Mouse (Mus musculus) cerebellum, adult 2 months (tissue): ENCODE results near the gene Rc3h2.
A peak's percentile ranks its signal among the peaks of the same experiment; 100 is the strongest.

ENCODE experiments used
- CTCF ChIP-seq: fragments of 200-500 bp; IDR thresholded peaks from 2 replicates; pipeline ENCODE4 v1.5.1; 2011; ENCODE audit warnings: low read depth, mild to moderate bottlenecking, control low read depth, low read length, moderate library complexity, borderline replicate concordance; ENCODE audit not compliant: insufficient read depth
- POLR2A ChIP-seq: fragments of 200-500 bp; IDR thresholded peaks from 2 replicates; pipeline ENCODE4 v1.6.1; 2011; ENCODE audit warnings: low read length, control low read depth, borderline replicate concordance; ENCODE audit not compliant: insufficient read depth

DNA sequence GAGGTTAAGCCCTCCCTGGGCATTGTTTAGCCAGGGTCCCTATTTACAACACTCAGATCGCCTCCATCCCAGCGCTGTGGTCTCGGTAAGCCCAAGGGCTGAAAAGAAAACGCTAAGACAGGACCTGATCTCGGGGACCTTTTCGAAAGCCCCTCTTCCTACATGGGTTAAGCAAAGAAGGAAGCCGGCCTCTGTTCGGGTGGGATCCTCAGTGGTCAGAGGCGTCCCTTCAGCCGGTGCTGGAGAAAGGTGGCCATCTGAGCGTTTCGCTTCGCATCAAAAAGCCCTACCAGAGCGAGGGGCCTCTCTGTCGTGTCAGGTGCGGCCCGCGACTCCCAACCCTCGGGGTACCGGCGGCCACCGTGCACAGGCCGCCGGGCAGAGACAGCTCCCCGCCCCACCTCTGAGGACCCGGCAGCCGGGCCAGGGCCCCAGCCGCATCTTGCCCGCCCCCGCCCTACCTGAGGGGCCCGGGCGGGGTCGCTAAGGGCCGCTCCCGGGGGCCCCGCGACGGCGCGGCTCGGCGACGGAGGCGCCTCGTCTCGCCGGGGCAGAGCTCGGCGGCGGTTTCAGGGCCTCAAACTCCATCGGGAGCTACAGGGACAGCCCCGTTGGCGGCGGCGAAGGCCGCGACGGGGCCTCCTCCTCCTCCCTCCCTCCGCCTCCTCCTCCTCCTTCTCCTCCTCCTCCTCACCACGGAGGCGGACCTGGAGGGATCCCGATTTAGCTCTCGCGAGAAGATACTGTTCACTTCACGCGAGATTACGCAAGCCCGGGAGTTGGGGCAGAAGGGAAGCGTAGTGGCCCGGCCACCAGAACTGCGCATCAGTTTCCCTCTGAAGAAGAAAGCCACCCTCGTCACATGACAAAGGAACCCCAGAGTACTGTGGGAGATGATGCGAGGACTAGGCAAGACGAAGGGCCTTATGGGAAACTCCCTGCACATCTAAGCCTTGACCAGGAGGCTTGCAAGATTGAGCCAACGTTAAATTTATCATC lies at the start of gene Rc3h2:
- TF ChIP-seq CTCF: no peak
- peak; percentile 95 for TF ChIP-seq POLR2A
